Comparison of ENCODE assay signal across 20 mouse cellular contexts in the genomic region with DNA sequence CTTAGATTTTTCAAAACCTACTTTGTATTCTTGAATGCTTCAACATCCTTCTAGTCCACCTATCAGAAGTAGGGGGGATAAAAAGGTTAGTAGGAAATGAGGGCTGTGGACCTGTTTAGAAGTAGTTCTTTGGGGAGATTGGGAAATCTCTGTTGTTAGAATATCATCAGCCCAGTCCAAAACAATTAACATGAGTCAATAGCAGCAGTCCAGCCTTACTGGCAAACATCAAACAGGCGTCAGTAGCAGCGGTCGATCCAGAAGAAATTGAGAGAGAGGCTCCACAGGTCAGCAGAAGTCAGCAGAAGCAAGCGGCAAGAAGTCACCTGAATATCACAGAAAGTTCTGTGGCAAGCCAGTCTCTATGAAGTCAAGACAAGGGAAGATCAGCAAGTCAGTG. TPM values are rescaled to one million over a fixed set of nuclear protein-coding genes. Genes with fewer than 3 reads are reported as not detected.
A peak's percentile ranks its signal among the peaks of the same experiment; 100 is the strongest.
DNase-seq lines count a peak whose midpoint lies in the region; ATAC-seq and TF ChIP-seq lines count a peak whose summit lies in the region.
"Had no signal": no experiment of that assay in that cellular context is flagged by ENCODE, and none has a peak within 500 bp of the region (broad histone marks: within the 10 kb centered on the region; RNA-seq: fewer than 3 reads in every experiment).

No protein-coding gene starts in this region.

- TF ChIP-seq EP300 in liver, postnatal 0 days (IDR thresholded peaks at IDR 0.05; ENCODE audit: low read depth): no peak

- peaks cover 2% of the 10 kb centered on the region; the same call in 1 of the 2 replicates for H3K36me3 ChIP-seq in liver, adult 2 months (ENCODE audit: control insufficient read depth, insufficient read depth, low read length)
- H3K36me3 ChIP-seq in liver, postnatal 0 days (replicated peaks; ENCODE audit: insufficient read depth, low read length): 0 out of 2 replicates have a peak, but pooled peaks cover 4% of the 10 kb centered on the region
- no peaks in the 10 kb centered on the region; the same call in 1 of the 2 replicates for H3K36me3 ChIP-seq in testis, adult 2 months (ENCODE audit: control insufficient read depth, insufficient read depth, low read length)

- no peak for TF ChIP-seq POLR2A in liver, adult 2 months (IDR thresholded peaks at IDR 0.05; ENCODE audit: extremely low read depth, insufficient read depth, low read length)
- no peak for TF ChIP-seq POLR2A in testis, adult 2 months (IDR thresholded peaks at IDR 0.05; ENCODE audit: control insufficient read depth, low read depth, low read length)

- H3K9me3 ChIP-seq in liver, postnatal 0 days (ENCODE audit: low read length): no peaks in the 10 kb centered on the region

- H3K27me3 ChIP-seq in liver, adult 2 months (ENCODE audit: control insufficient read depth, insufficient read depth, low read length): no peaks in the 10 kb centered on the region
- no peaks in the 10 kb centered on the region for H3K27me3 ChIP-seq in liver, postnatal 0 days (ENCODE audit: insufficient read depth, low read length)
- H3K27me3 ChIP-seq in testis, adult 2 months (ENCODE audit: control insufficient read depth, insufficient read depth, low read length): no peaks in the 10 kb centered on the region
- H3K27me3 ChIP-seq: Patski had no signal

- ATAC-seq in liver, postnatal 0 days: no peak
- ATAC-seq: activated CD4-positive, CD25-positive, alpha-beta regulatory T cell, adult 4 months; CD4-positive, CD25-positive, alpha-beta regulatory T cell, adult 4 months; Patski had no signal

- peak overlapping the region; percentile 68 for H3K27ac ChIP-seq in liver, adult 2 months (replicated peaks; ENCODE audit: insufficient read depth, low read depth, low read length)
- H3K27ac ChIP-seq in liver, postnatal 0 days (ENCODE audit: low read depth): no peak overlapping the region
- no peak overlapping the region for H3K27ac ChIP-seq in testis, adult 2 months (ENCODE audit: control insufficient read depth, insufficient read depth, low read depth, low read length)

- no peak overlapping the region for H3K9ac ChIP-seq in liver, adult 2 months (ENCODE audit: low read depth, low read length)
- no peak overlapping the region for H3K9ac ChIP-seq in liver, postnatal 0 days (replicated peaks)

- no peak for TF ChIP-seq CTCF in liver, adult 2 months (IDR thresholded peaks at IDR 0.05; ENCODE audit: low read depth, low read length)
- TF ChIP-seq CTCF in liver, postnatal 0 days (IDR thresholded peaks at IDR 0.05; ENCODE audit: low read depth): no peak
- TF ChIP-seq CTCF in testis, adult 2 months (IDR thresholded peaks at IDR 0.05; ENCODE audit: control insufficient read depth, insufficient read depth, insufficient replicate concordance, low read depth, low read length): no peak

- H3K4me1 ChIP-seq in liver, adult 2 months (ENCODE audit: control insufficient read depth, insufficient read depth, low read length): peaks cover 19% of the 10 kb centered on the region
- peaks cover 11% of the 10 kb centered on the region for H3K4me1 ChIP-seq in liver, postnatal 0 days (ENCODE audit: insufficient read depth)
- no peaks in the 10 kb centered on the region; the same call in 1 of the 2 replicates for H3K4me1 ChIP-seq in testis, adult 2 months (ENCODE audit: control insufficient read depth, insufficient read depth, low read length)

- WGBS in liver, adult 2 months: 37% methylated on average over 4 of the region's 4 CpGs
- 93% methylated on average over 4 of the region's 4 CpGs for WGBS in liver, postnatal 0 days (ENCODE audit: insufficient replicate concordance)

- no peak overlapping the region for H3K4me3 ChIP-seq in liver, adult 2 months (ENCODE audit: insufficient read depth, low read depth, low read length)
- H3K4me3 ChIP-seq in liver, postnatal 0 days (ENCODE audit: low read depth, low read length): no peak overlapping the region
- H3K4me3 ChIP-seq in testis, adult 2 months (ENCODE audit: control insufficient read depth, low read depth, low read length): peak overlapping the region; percentile 23; the same call in 1 of the 2 replicates

- H3K4me2 ChIP-seq in liver, postnatal 0 days (ENCODE audit: low read depth, low read length): no peak overlapping the region

- peak; percentile 21 for DNase-seq in cerebellum, adult 11-12 months
- DNase-seq in cerebellum, adult 18-20 months: no peak
- peak; percentile 91 for DNase-seq in liver, adult 2 months (ENCODE audit: extremely low read depth, low read depth, low spot score)
- DNase-seq in liver, postnatal 0 days: no peak
- DNase-seq in testis, postnatal 14 days (ENCODE audit: low spot score): no peak
- DNase-seq: adrenal gland, adult 2 months; adrenal gland, adult 8-10 months; adrenal gland, postnatal 10 days; adrenal gland, postnatal 14 days; adrenal gland, postnatal 25 days; adrenal gland, postnatal 36 days; B cell, adult 2 months; cerebellum, adult 11 months; cerebellum, adult 2 months; cerebellum, adult 8-10 months had no signal

- H3K79me2 ChIP-seq in liver, adult 2 months (ENCODE audit: control insufficient read depth, insufficient read depth, low read length): no peaks in the 10 kb centered on the region

RNA-seq across cellular contexts. Expression of a gene that starts 1.3 kb away (rescaled TPM):
- total RNA-seq in liver, adult 2 months (2014; rRNA removed): 0.40 and 0.46 TPM in 2 replicates
- polyA plus RNA-seq in liver, adult 2 months (2012; rRNA removed): 0.57 and 0.95 TPM in 2 replicates
- polyA plus RNA-seq in liver, postnatal 0 days (2015; fragmentation: Nextera tagmentation; extraction: Ambion mirVana): 0.43 TPM in 2 replicates
- polyA plus RNA-seq in testis, adult 2 months (2012; rRNA removed): 361 and 376 TPM in 2 replicates
- polyA plus RNA-seq: C2C12 had no signal

RNA-seq across cellular contexts. Expression of a gene that starts 12.2 kb away (rescaled TPM):
- 1.2 and 1.9 TPM in 2 replicates for total RNA-seq in liver, adult 2 months (2014; rRNA removed)
- 2.1 and 2.2 TPM in 2 replicates for polyA plus RNA-seq in liver, adult 2 months (2012; rRNA removed)
- 1.5 and 1.6 TPM in 2 replicates for polyA plus RNA-seq in liver, postnatal 0 days (2015; fragmentation: Nextera tagmentation; extraction: Ambion mirVana)
- polyA plus RNA-seq in testis, adult 2 months (2012; rRNA removed): 1.7 and 1.8 TPM in 2 replicates

RNA-seq across cellular contexts. Expression of a gene that starts 12.2 kb away (rescaled TPM):
- total RNA-seq in liver, adult 2 months (2014; rRNA removed): 51.7 and 62.5 TPM in 2 replicates
- 108 and 114 TPM in 2 replicates for polyA plus RNA-seq in liver, adult 2 months (2012; rRNA removed)
- 79.4 and 89.2 TPM in 2 replicates for polyA plus RNA-seq in liver, postnatal 0 days (2015; fragmentation: Nextera tagmentation; extraction: Ambion mirVana)
- polyA plus RNA-seq in testis, adult 2 months (2012; rRNA removed): 406 and 411 TPM in 2 replicates

RNA-seq across cellular contexts. Expression of a gene that starts 16.2 kb away (rescaled TPM):
- total RNA-seq in liver, adult 2 months (2014; rRNA removed): 25.2 and 29.7 TPM in 2 replicates
- 15.5 and 16.8 TPM in 2 replicates for polyA plus RNA-seq in liver, adult 2 months (2012; rRNA removed)
- 20.9 and 23.1 TPM in 2 replicates for polyA plus RNA-seq in liver, postnatal 0 days (2015; fragmentation: Nextera tagmentation; extraction: Ambion mirVana)
- polyA plus RNA-seq in testis, adult 2 months (2012; rRNA removed): 10.1 and 10.3 TPM in 2 replicates

RNA-seq across cellular contexts. Expression of a gene that starts 24.6 kb away (rescaled TPM):
- 5.7 and 9.1 TPM in 2 replicates for total RNA-seq in liver, adult 2 months (2014; rRNA removed)
- polyA plus RNA-seq in liver, adult 2 months (2012; rRNA removed): 4.8 and 6.1 TPM in 2 replicates
- polyA plus RNA-seq in liver, postnatal 0 days (2015; fragmentation: Nextera tagmentation; extraction: Ambion mirVana): 2.5 and 2.9 TPM in 2 replicates
- polyA plus RNA-seq in testis, adult 2 months (2012; rRNA removed): 8.7 and 9.4 TPM in 2 replicates

Comparison
In these comparisons a context has a peak if more than half of its experiments do, and no peak if none do; other contexts are left out.
1. DNase-seq: peak in cerebellum, adult 11-12 months (single experiment) and liver, adult 2 months (single experiment); none in cerebellum, adult 18-20 months (0 of 2), liver, postnatal 0 days (single experiment) and testis, postnatal 14 days (single experiment).
2. RNA of a gene that starts 1.3 kb away (polyA plus RNA-seq): 361 to 376 TPM in testis, adult 2 months; 0.57 to 0.95 TPM in liver, adult 2 months and 0.43 TPM in liver, postnatal 0 days; every median in the first group is over 100 times any median in the second.